ENCODE assay signal across 12 mouse cellular contexts in the genomic region with DNA sequence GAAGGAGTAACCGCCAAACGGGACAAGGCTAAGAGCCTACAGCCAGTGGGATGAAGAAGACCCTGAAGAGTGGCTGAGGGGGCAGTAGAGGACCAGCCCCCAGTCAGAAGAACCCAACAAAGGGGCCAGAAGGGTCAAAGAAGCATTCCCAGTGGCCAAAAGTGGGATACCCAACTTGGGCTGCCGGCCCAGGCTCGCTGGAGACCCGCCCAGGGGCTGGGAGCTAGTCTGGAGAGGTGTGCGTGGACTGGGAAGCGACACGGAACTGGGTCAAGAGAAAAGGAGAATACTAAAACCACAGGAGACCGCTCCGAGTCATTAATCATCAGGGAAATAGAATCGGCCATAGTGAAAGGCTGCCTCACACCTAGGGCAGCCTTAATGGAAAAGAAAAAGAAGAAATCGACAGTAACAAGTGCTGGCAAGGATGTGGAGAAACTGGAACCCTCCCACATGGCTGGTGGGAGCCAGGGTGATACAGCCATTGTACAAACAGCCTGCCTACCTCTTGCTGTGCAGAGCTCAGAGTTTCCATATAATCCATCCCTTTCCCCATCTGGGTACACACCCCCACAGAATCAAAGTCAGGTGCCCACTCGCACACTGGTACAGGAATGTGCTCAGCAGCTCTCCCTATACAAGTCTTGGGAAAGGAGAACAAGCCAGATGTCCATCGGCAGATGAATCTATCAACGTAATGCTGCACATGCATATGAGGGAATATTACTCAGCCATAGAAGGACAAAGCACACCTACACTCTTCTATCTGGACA. TPM values are rescaled to one million over a fixed set of nuclear protein-coding genes. Genes with fewer than 3 reads are reported as not detected.
DNase-seq lines count a peak whose midpoint lies in the region; ATAC-seq and TF ChIP-seq lines count a peak whose summit lies in the region.
"Had no signal": no experiment of that assay in that cellular context is flagged by ENCODE, and none has a peak within 500 bp of the region (broad histone marks: within the 10 kb centered on the region; RNA-seq: fewer than 3 reads in every experiment).

No protein-coding gene starts in this region.

- no peaks in the 10 kb centered on the region for H3K27me3 ChIP-seq in hindbrain, postnatal 0 days (ENCODE audit: insufficient read depth, low read length)
- H3K27me3 ChIP-seq in hindbrain, embryonic 12.5 days = 0 out of 2 replicates have a peak, but pooled peaks cover 2% of the 10 kb centered on the region
- no peaks in the 10 kb centered on the region for H3K27me3 ChIP-seq in lung, embryonic 16.5 days (ENCODE audit: control insufficient read depth, insufficient read depth, low read depth, low read length)
- no peaks in the 10 kb centered on the region for H3K27me3 ChIP-seq in limb, embryonic 15.5 days
- H3K27me3 ChIP-seq: embryonic facial prominence, embryonic 12.5 days; liver, embryonic 12.5 days had no signal

- ATAC-seq in hindbrain, postnatal 0 days = peak; percentile 34; the same call in 1 of the 2 replicates
- ATAC-seq in hindbrain, embryonic 12.5 days (ENCODE audit: low FRiP score) = no peak
- no peak for ATAC-seq in lung, embryonic 16.5 days (ENCODE audit: low read depth)
- ATAC-seq in limb, embryonic 15.5 days (ENCODE audit: insufficient number of reproducible peaks, low FRiP score, low TSS enrichment, low read depth) = no peak
- ATAC-seq: CD4-positive, CD25-positive, alpha-beta regulatory T cell, adult 4 months; liver, embryonic 12.5 days had no signal

- peaks cover 21% of the 10 kb centered on the region for H3K4me1 ChIP-seq in hindbrain, postnatal 0 days (ENCODE audit: insufficient read depth, low read length)
- H3K4me1 ChIP-seq in hindbrain, embryonic 12.5 days = peaks cover 27% of the 10 kb centered on the region
- peaks cover 36% of the 10 kb centered on the region for H3K4me1 ChIP-seq in lung, embryonic 16.5 days (replicated peaks; ENCODE audit: control insufficient read depth, insufficient read depth, low read length)
- H3K4me1 ChIP-seq in lung, adult 2 months (ENCODE audit: control insufficient read depth, insufficient read depth, low read length) = peaks cover 24% of the 10 kb centered on the region
- peaks cover 62% of the 10 kb centered on the region for H3K4me1 ChIP-seq in limb, embryonic 15.5 days

- TF ChIP-seq POLR2A in lung, adult 2 months (IDR thresholded peaks at IDR 0.05; ENCODE audit: borderline replicate concordance, extremely low read depth, low read depth, low read length) = no peak

- DNase-seq in frontal cortex, postnatal 36 days (ENCODE audit: low spot score in 2 of 2) = peak; percentile 64 to 71
- no peak for DNase-seq in frontal cortex, postnatal 25 days (ENCODE audit: low spot score in 2 of 2)
- DNase-seq in hindbrain, postnatal 0 days (ENCODE audit: low spot score) = peak; percentile 53
- DNase-seq in lung, adult 2 months = no peak
- DNase-seq in spleen, adult 12 weeks (ENCODE audit: low spot score) = no peak
- DNase-seq: kidney, adult 18-20 months had no signal

- TF ChIP-seq CTCF in hindbrain, postnatal 0 days (IDR thresholded peaks at IDR 0.05; ENCODE audit: low read depth) = no peak
- no peak for TF ChIP-seq CTCF in lung, adult 2 months (IDR thresholded peaks at IDR 0.05; ENCODE audit: insufficient read depth, low read length)

- no peak overlapping the region for H3K4me2 ChIP-seq in hindbrain, postnatal 0 days (ENCODE audit: low read depth, low read length)
- no peak overlapping the region for H3K4me2 ChIP-seq in hindbrain, embryonic 12.5 days (replicated peaks)
- no peak overlapping the region for H3K4me2 ChIP-seq in lung, embryonic 16.5 days (ENCODE audit: low read depth, low read length)
- no peak overlapping the region for H3K4me2 ChIP-seq in limb, embryonic 15.5 days
- H3K4me2 ChIP-seq: embryonic facial prominence, embryonic 12.5 days; liver, embryonic 12.5 days had no signal

- H3K36me3 ChIP-seq in hindbrain, postnatal 0 days (ENCODE audit: insufficient read depth, low read length) = no peaks in the 10 kb centered on the region
- H3K36me3 ChIP-seq in hindbrain, embryonic 12.5 days = no peaks in the 10 kb centered on the region
- no peaks in the 10 kb centered on the region for H3K36me3 ChIP-seq in lung, embryonic 16.5 days (ENCODE audit: control insufficient read depth, insufficient read depth, low read length)
- no peaks in the 10 kb centered on the region for H3K36me3 ChIP-seq in limb, embryonic 15.5 days
- H3K36me3 ChIP-seq: embryonic facial prominence, embryonic 12.5 days; liver, embryonic 12.5 days had no signal

- WGBS in hindbrain, postnatal 0 days = 66% methylated on average over 15 of the region's 15 CpGs
- WGBS in hindbrain, embryonic 12.5 days = 71% methylated on average over 15 of the region's 15 CpGs
- 74% methylated on average over 15 of the region's 15 CpGs for WGBS in lung, embryonic 16.5 days
- 60% methylated on average over 15 of the region's 15 CpGs for WGBS in lung, adult 2 months
- 76% methylated on average over 15 of the region's 15 CpGs for WGBS in limb, embryonic 15.5 days

- H3K4me3 ChIP-seq in hindbrain, postnatal 0 days (ENCODE audit: low read length) = no peak overlapping the region
- no peak overlapping the region for H3K4me3 ChIP-seq in hindbrain, embryonic 12.5 days
- H3K4me3 ChIP-seq in lung, embryonic 16.5 days (ENCODE audit: low read length) = no peak overlapping the region
- H3K4me3 ChIP-seq in lung, adult 2 months (replicated peaks; ENCODE audit: extremely low read depth, low read depth, low read length) = no peak overlapping the region
- H3K4me3 ChIP-seq in limb, embryonic 15.5 days = no peak overlapping the region
- H3K4me3 ChIP-seq: embryonic facial prominence, embryonic 12.5 days; liver, embryonic 12.5 days had no signal

- peak overlapping the region; percentile 60; the same call in 1 of the 2 replicates for H3K27ac ChIP-seq in hindbrain, postnatal 0 days
- no peak overlapping the region for H3K27ac ChIP-seq in hindbrain, embryonic 12.5 days
- H3K27ac ChIP-seq in lung, embryonic 16.5 days (ENCODE audit: low read length) = no peak overlapping the region; the same call in 1 of the 2 replicates
- H3K27ac ChIP-seq in limb, embryonic 15.5 days = peak overlapping the region; percentile 47; the same call in 1 of the 2 replicates
- H3K27ac ChIP-seq: embryonic facial prominence, embryonic 12.5 days; liver, embryonic 12.5 days had no signal

- no peaks in the 10 kb centered on the region for H3K9me3 ChIP-seq in hindbrain, postnatal 0 days (ENCODE audit: low read length)
- no peaks in the 10 kb centered on the region for H3K9me3 ChIP-seq in hindbrain, embryonic 12.5 days (replicated peaks)
- H3K9me3 ChIP-seq in lung, embryonic 16.5 days (ENCODE audit: control insufficient read depth, low read length) = no peaks in the 10 kb centered on the region
- no peaks in the 10 kb centered on the region for H3K9me3 ChIP-seq in limb, embryonic 15.5 days
- H3K9me3 ChIP-seq: embryonic facial prominence, embryonic 12.5 days; liver, embryonic 12.5 days had no signal

- H3K9ac ChIP-seq in hindbrain, postnatal 0 days (replicated peaks; ENCODE audit: low read length) = no peak overlapping the region
- no peak overlapping the region for H3K9ac ChIP-seq in hindbrain, embryonic 12.5 days
- H3K9ac ChIP-seq in lung, embryonic 16.5 days (ENCODE audit: low read length) = 0 out of 2 replicates have a peak overlapping the region, but pooled peaks have one; percentile 9
- H3K9ac ChIP-seq in limb, embryonic 15.5 days = no peak overlapping the region; the same call in 1 of the 2 replicates
- H3K9ac ChIP-seq: embryonic facial prominence, embryonic 12.5 days; liver, embryonic 12.5 days had no signal

RNA-seq across cellular contexts. Expression of a gene that starts 49.4 kb away (rescaled TPM):
- total RNA-seq in hindbrain, postnatal 0 days (2014; rRNA removed) = 177 and 266 TPM in 2 replicates
- polyA plus RNA-seq in hindbrain, postnatal 0 days (2015; fragmentation: Nextera tagmentation; extraction: Ambion mirVana) = 70.1 and 73.8 TPM in 2 replicates
- 63.4 and 71.6 TPM in 2 replicates for polyA plus RNA-seq in hindbrain, embryonic 12.5 days (2016; fragmentation: Nextera tagmentation; extraction: Ambion mirVana)
- 142 and 158 TPM in 2 replicates for polyA plus RNA-seq in lung, embryonic 16.5 days (2015; fragmentation: Nextera tagmentation; extraction: Ambion mirVana)
- polyA plus RNA-seq in lung, adult 2 months (2012; rRNA removed) = 255 and 312 TPM in 2 replicates
- polyA plus RNA-seq in limb, embryonic 15.5 days (2015; fragmentation: Nextera tagmentation; extraction: Ambion mirVana) = 140 and 141 TPM in 2 replicates

Comparison
In these comparisons a context has a peak if more than half of its experiments do, and no peak if none do; other contexts are left out.
1. DNase-seq: peak in frontal cortex, postnatal 36 days (2 of 2) and hindbrain, postnatal 0 days (single experiment); none in frontal cortex, postnatal 25 days (0 of 2), lung, adult 2 months (single experiment) and spleen, adult 12 weeks (single experiment).
2. H3K27ac ChIP-seq: peak in hindbrain, postnatal 0 days (single experiment) and limb, embryonic 15.5 days (single experiment); none in hindbrain, embryonic 12.5 days (single experiment) and lung, embryonic 16.5 days (single experiment).